Mouse (Mus musculus) hindbrain, embryonic 11.5 days (tissue): ENCODE results near the gene Ifitm10. TPM values are rescaled to one million over a fixed set of nuclear protein-coding genes. Genes with fewer than 3 reads are reported as not detected.

ENCODE experiments used
- ATAC-seq: fragments of 200-750 bp; cut with Nextera tagmentation; 2 replicates; pipeline ENCODE4 v1.8.0; 2017; ENCODE audit warnings: mild to moderate bottlenecking, moderate TSS enrichment, moderate library complexity; ENCODE audit not compliant: low FRiP score
- DNase-seq: peaks from one replicate; pipeline ENCODE4 v3.0.0-alpha.2; 2015; ENCODE audit warnings: low spot score
- H3K27ac ChIP-seq: fragments of 300-500 bp; sonication (generic); 2 replicates; pipeline ENCODE4 v1.5.1; 2014; ENCODE audit warnings: mild to moderate bottlenecking, low read depth, low read length
- H3K27me3 ChIP-seq: fragments of 300-500 bp; sonication (generic); 2 replicates; pipeline ENCODE4 v1.6.1; 2014; ENCODE audit warnings: mild to moderate bottlenecking, low read length, moderate library complexity, mixed read lengths; ENCODE audit not compliant: control insufficient read depth, insufficient read depth
- H3K36me3 ChIP-seq: fragments of 300-500 bp; sonication (generic); 2 replicates; pipeline ENCODE4 v1.6.1; 2014; ENCODE audit warnings: mild to moderate bottlenecking, low read length, moderate library complexity, mixed read lengths; ENCODE audit not compliant: control insufficient read depth, insufficient read depth
- H3K4me1 ChIP-seq: fragments of 300-500 bp; sonication (generic); replicated peaks from 2 replicates; pipeline ENCODE4 v1.6.1; 2014; ENCODE audit warnings: low read length, mixed read lengths; ENCODE audit not compliant: control insufficient read depth, insufficient read depth
- H3K4me2 ChIP-seq: fragments of 300-500 bp; sonication (generic); replicated peaks from 2 replicates; pipeline ENCODE4 v1.6.1; 2014; ENCODE audit warnings: mild to moderate bottlenecking, low read depth, low read length
- H3K4me3 ChIP-seq: fragments of 300-500 bp; sonication (generic); 2 replicates; pipeline ENCODE4 v1.5.1; 2014; ENCODE audit warnings: low read depth, low read length
- H3K9ac ChIP-seq: fragments of 300-500 bp; sonication (generic); 2 replicates; pipeline ENCODE4 v1.6.1; 2014; ENCODE audit warnings: low read depth, low read length
- H3K9me3 ChIP-seq: fragments of 300-500 bp; sonication (generic); 2 replicates; pipeline ENCODE4 v1.6.1; 2016; ENCODE audit warnings: low read length; ENCODE audit not compliant: control insufficient read depth
- WGBS: fragments of 180-500 bp; shearing (Covaris S2); extraction: QIAGEN DNeasy Blood & Tissue Kit; methylation state at CpG from one replicate; pipeline ENCODE4 v1.1.7; 2014; 5-methylcytosine and 5-hydroxymethylcytosine counted together
- polyA plus RNA-seq: library from polyadenylated mRNA; unstranded; fragments of >200 nt; fragmentation: Nextera tagmentation; extraction: Ambion mirVana; gene quantifications from 2 replicates; pipeline ENCODE4 v1.2.1, GENCODE M21; 2014

Gene Ifitm10
- polyA plus RNA-seq, 1 experiment from 2014 or later = 0.39 TPM

- no peaks in the 10 kb centered on the region for H3K36me3 ChIP-seq
- WGBS = 70% methylated on average over 2 of the region's 2 CpGs
- no peak overlapping the region for H3K27ac ChIP-seq
- no peaks in the 10 kb centered on the region for H3K9me3 ChIP-seq
- H3K4me2 ChIP-seq = no peak overlapping the region
- H3K9ac ChIP-seq = no peak overlapping the region
- H3K27me3 ChIP-seq = peaks cover 30% of the 10 kb centered on the region
- H3K4me1 ChIP-seq = no peaks in the 10 kb centered on the region
- no peak overlapping the region for H3K4me3 ChIP-seq
- DNase-seq (no peak), ATAC-seq (no peak)
These were observed 4.7 kb downstream of the Ifitm10 start for GRCm38 (mm10) chr7:142368856-142369255.

GRCm38 (mm10) chr7:142363107-142363506 is 10.4 kb downstream of the Ifitm10 start:
- H3K27ac ChIP-seq = no peak overlapping the region
- DNase-seq (no peak), ATAC-seq (no peak)
- no peak overlapping the region for H3K4me3 ChIP-seq
- no peaks in the 10 kb centered on the region for H3K27me3 ChIP-seq
- H3K36me3 ChIP-seq = no peaks in the 10 kb centered on the region
- no peaks in the 10 kb centered on the region for H3K9me3 ChIP-seq
- WGBS = 81% methylated on average over 4 of the region's 4 CpGs
- H3K4me2 ChIP-seq = no peak overlapping the region
- H3K9ac ChIP-seq = no peak overlapping the region
- no peaks in the 10 kb centered on the region for H3K4me1 ChIP-seq

GRCm38 (mm10) chr7:142360743-142361142 is 12.8 kb downstream of the Ifitm10 start:
- Histone ChIP-seq H3K36me3 (no peaks in the 10 kb centered on the region), H3K9ac (no peak overlapping the region), H3K27ac (no peak overlapping the region), H3K9me3 (no peaks in the 10 kb centered on the region), H3K4me1 (no peaks in the 10 kb centered on the region), H3K27me3 (no peaks in the 10 kb centered on the region), H3K4me3 (no peak overlapping the region), H3K4me2 (no peak overlapping the region)
- ATAC-seq = no peak
- no peak for DNase-seq

- H3K27me3 ChIP-seq = no peaks in the 10 kb centered on the region
- ATAC-seq (no peak), DNase-seq (no peak)
- WGBS = 76% methylated on average over 8 of the region's 8 CpGs
- H3K4me2 ChIP-seq = no peak overlapping the region
- H3K36me3 ChIP-seq = no peaks in the 10 kb centered on the region
- no peaks in the 10 kb centered on the region for H3K4me1 ChIP-seq
- no peak overlapping the region for H3K27ac ChIP-seq
- no peaks in the 10 kb centered on the region for H3K9me3 ChIP-seq
- no peak overlapping the region for H3K9ac ChIP-seq
- H3K4me3 ChIP-seq = no peak overlapping the region
These were observed 14.4 kb downstream of the Ifitm10 start for GRCm38 (mm10) chr7:142359129-142359528.

- Histone ChIP-seq H3K36me3 (no peaks in the 10 kb centered on the region), H3K27me3 (no peaks in the 10 kb centered on the region), H3K9me3 (no peaks in the 10 kb centered on the region), H3K4me3 (no peak overlapping the region), H3K4me2 (no peak overlapping the region), H3K9ac (no peak overlapping the region), H3K27ac (no peak overlapping the region), H3K4me1 (no peaks in the 10 kb centered on the region)
- DNase-seq (no peak), ATAC-seq (no peak)
- 88% methylated on average over 3 of the region's 3 CpGs for WGBS
These were observed 16.0 kb downstream of the Ifitm10 start for GRCm38 (mm10) chr7:142357566-142357965.

GRCm38 (mm10) chr7:142354661-142355233 is 18.8 kb downstream of the Ifitm10 start:
- no peak for ATAC-seq
- 72% methylated on average over 8 of the region's 8 CpGs for WGBS

GRCm38 (mm10) chr7:142353854-142354253 is 19.7 kb downstream of the Ifitm10 start:
- Histone ChIP-seq H3K9ac (no peak overlapping the region), H3K4me3 (no peak overlapping the region), H3K27me3 (no peaks in the 10 kb centered on the region), H3K4me2 (no peak overlapping the region), H3K27ac (no peak overlapping the region), H3K36me3 (no peaks in the 10 kb centered on the region), H3K4me1 (no peaks in the 10 kb centered on the region; the same call in 1 of the 2 replicates), H3K9me3 (no peaks in the 10 kb centered on the region)
- no peak for DNase-seq
- no peak for ATAC-seq
- 78% methylated on average over 5 of the region's 5 CpGs for WGBS

More at GRCm38 (mm10) chr7:142354661-142355233, 18.8 kb downstream of the Ifitm10 start:
- DNase-seq = no peak
- Histone ChIP-seq H3K4me3 (no peak overlapping the region), H3K27me3 (no peaks in the 10 kb centered on the region), H3K4me2 (no peak overlapping the region), H3K9me3 (no peaks in the 10 kb centered on the region), H3K9ac (no peak overlapping the region), H3K27ac (no peak overlapping the region), H3K36me3 (no peaks in the 10 kb centered on the region), H3K4me1 (no peaks in the 10 kb centered on the region; the same call in 1 of the 2 replicates)

GRCm38 (mm10) chr7:142351569-142351968 is 22.0 kb downstream of the Ifitm10 start:
- DNase-seq (no peak), ATAC-seq (no peak)
- Histone ChIP-seq H3K4me1 (no peaks in the 10 kb centered on the region; the same call in 1 of the 2 replicates), H3K36me3 (no peaks in the 10 kb centered on the region), H3K9ac (no peak overlapping the region), H3K4me3 (no peak overlapping the region), H3K9me3 (no peaks in the 10 kb centered on the region), H3K27ac (no peak overlapping the region), H3K27me3 (no peaks in the 10 kb centered on the region), H3K4me2 (no peak overlapping the region)
- 80% methylated on average over 5 of the region's 5 CpGs for WGBS

GRCm38 (mm10) chr7:142349308-142349961 is 24.1 kb downstream of the Ifitm10 start:
- H3K27me3 ChIP-seq = no peaks in the 10 kb centered on the region
- H3K36me3 ChIP-seq = no peaks in the 10 kb centered on the region
- no peak overlapping the region for H3K9ac ChIP-seq
- no peaks in the 10 kb centered on the region for H3K9me3 ChIP-seq
- DNase-seq (peak; percentile 36), ATAC-seq (peak; percentile 33; the same call in 1 of the 2 replicates)
- WGBS = 30% methylated on average over 9 of the region's 9 CpGs
- H3K4me3 ChIP-seq = no peak overlapping the region
- no peak overlapping the region for H3K4me2 ChIP-seq
- H3K27ac ChIP-seq = no peak overlapping the region
- H3K4me1 ChIP-seq = no peaks in the 10 kb centered on the region; the same call in 1 of the 2 replicates
